Comparison of ENCODE assay signal across 46 mouse cellular contexts in the genomic region with DNA sequence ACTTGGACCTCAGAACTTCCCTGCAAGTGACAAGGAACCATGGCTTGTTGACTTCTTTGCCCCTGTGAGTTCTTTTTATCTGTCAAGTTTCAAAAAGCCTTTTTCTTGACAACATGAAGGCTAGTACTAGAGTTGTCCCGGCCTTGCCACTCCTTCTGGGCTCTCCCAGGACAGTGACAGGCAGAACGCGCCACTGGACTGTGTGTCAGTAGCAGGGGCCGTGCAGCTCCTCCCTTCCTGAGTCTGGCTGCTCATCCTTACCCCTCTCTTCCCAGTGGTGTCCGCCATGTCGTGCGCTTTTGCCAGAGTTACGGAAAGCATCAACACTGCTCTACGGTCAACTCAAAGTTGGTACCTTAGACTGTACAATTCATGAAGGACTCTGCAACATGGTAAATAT. TPM values are rescaled to one million over a fixed set of nuclear protein-coding genes. Genes with fewer than 3 reads are reported as not detected.
"Had no signal": no experiment of that assay in that cellular context is flagged by ENCODE, and none has a peak within 500 bp of the region (broad histone marks: within the 10 kb centered on the region; RNA-seq: fewer than 3 reads in every experiment).

No protein-coding gene starts in this region.

- H3K4me3 ChIP-seq: left cerebral cortex, adult 2 months; limb, embryonic 10.5 days; limb, embryonic 12.5 days; limb, embryonic 13.5 days; limb, embryonic 15.5 days; liver, embryonic 12.5 days; liver, embryonic 13.5 days; liver, embryonic 15.5 days; lung, embryonic 15.5 days; megakaryocyte, embryonic 14.5 days; midbrain, embryonic 10.5 days; midbrain, embryonic 12.5 days; midbrain, embryonic 13.5 days; midbrain, embryonic 15.5 days; myocyte had no signal

- H3K9me3 ChIP-seq: limb, embryonic 10.5 days; limb, embryonic 12.5 days; limb, embryonic 13.5 days; limb, embryonic 15.5 days; liver, embryonic 12.5 days; liver, embryonic 13.5 days; liver, embryonic 15.5 days; lung, embryonic 15.5 days; megakaryocyte, embryonic 14.5 days; midbrain, embryonic 10.5 days; midbrain, embryonic 12.5 days; midbrain, embryonic 13.5 days; midbrain, embryonic 15.5 days had no signal

- ATAC-seq: liver, embryonic 12.5 days; liver, postnatal 0 days; lung, postnatal 0 days; midbrain, embryonic 13.5 days; midbrain, embryonic 15.5 days; midbrain, embryonic 16.5 days had no signal

- DNase-seq: left cerebral cortex, postnatal 4 days; liver; liver, embryonic 13.5 days; liver, postnatal 0 days; lung, adult 18-20 months; lung, adult 2 months; lung, embryonic 14.5 days; lung, postnatal 10 days; lung, postnatal 14 days; lung, postnatal 36 days; lung, postnatal 4 days; midbrain, embryonic 14.5 days had no signal

- H3K27me3 ChIP-seq: limb, embryonic 12.5 days; limb, embryonic 13.5 days; limb, embryonic 15.5 days; liver, embryonic 12.5 days; liver, embryonic 13.5 days; liver, embryonic 15.5 days; lung, embryonic 15.5 days; megakaryocyte, embryonic 14.5 days; midbrain, embryonic 12.5 days; midbrain, embryonic 13.5 days; midbrain, embryonic 15.5 days had no signal

- H3K9ac ChIP-seq: limb, embryonic 12.5 days; limb, embryonic 13.5 days; limb, embryonic 15.5 days; liver, embryonic 12.5 days; liver, embryonic 13.5 days; liver, embryonic 14.5 days; liver, embryonic 15.5 days; liver, postnatal 0 days; lung, embryonic 14.5 days; lung, embryonic 15.5 days; midbrain, embryonic 12.5 days; midbrain, embryonic 13.5 days; midbrain, embryonic 15.5 days had no signal

- H3K4me1 ChIP-seq: limb, embryonic 10.5 days; limb, embryonic 12.5 days; limb, embryonic 13.5 days; limb, embryonic 15.5 days; liver, embryonic 12.5 days; liver, embryonic 13.5 days; liver, embryonic 15.5 days; lung, embryonic 15.5 days; midbrain, embryonic 10.5 days; midbrain, embryonic 12.5 days; midbrain, embryonic 13.5 days; midbrain, embryonic 15.5 days had no signal

- H3K4me2 ChIP-seq: limb, embryonic 12.5 days; limb, embryonic 13.5 days; limb, embryonic 15.5 days; liver, embryonic 11.5 days; liver, embryonic 12.5 days; liver, embryonic 13.5 days; liver, embryonic 15.5 days; lung, embryonic 14.5 days; lung, embryonic 15.5 days; midbrain, embryonic 12.5 days; midbrain, embryonic 13.5 days; midbrain, embryonic 15.5 days had no signal

- H3K27ac ChIP-seq: left cerebral cortex, adult 2 months; limb, embryonic 10.5 days; limb, embryonic 12.5 days; limb, embryonic 13.5 days; limb, embryonic 15.5 days; liver, embryonic 12.5 days; liver, embryonic 13.5 days; liver, embryonic 14.5 days; liver, embryonic 15.5 days; lung, embryonic 15.5 days; macrophage; midbrain, embryonic 10.5 days; midbrain, embryonic 12.5 days; midbrain, embryonic 13.5 days; midbrain, embryonic 15.5 days had no signal

RNA-seq across cellular contexts. Expression of a gene that starts 48.3 kb away (rescaled TPM):
- total RNA-seq: left cerebral cortex, adult 2 months; left cerebral cortex, adult 8-10 months; left cerebral cortex, postnatal 10 days; left cerebral cortex, postnatal 14 days; left cerebral cortex, postnatal 25 days; left cerebral cortex, postnatal 36 days; left cerebral cortex, postnatal 4 days; liver, adult 2 months; megakaryocyte progenitor cell, adult 5-6 weeks; megakaryocyte, adult 5-6 weeks; megakaryocyte-erythroid progenitor cell, adult 5-6 weeks; monocyte, adult 5-6 weeks had no signal
- polyA plus RNA-seq: limb, embryonic 10.5 days; limb, embryonic 11.5 days; limb, embryonic 12.5 days; limb, embryonic 13.5 days; limb, embryonic 14.5 days; limb, embryonic 15.5 days; liver, adult 2 months; liver, embryonic 11.5 days; liver, embryonic 12.5 days; liver, embryonic 13.5 days; liver, embryonic 14.5 days; liver, embryonic 15.5 days; liver, embryonic 16.5 days; liver, postnatal 0 days; lung, adult 2 months; lung, embryonic 14.5 days; lung, embryonic 15.5 days; lung, embryonic 16.5 days; lung, postnatal 0 days; macrophage; midbrain, embryonic 10.5 days; midbrain, embryonic 12.5 days; midbrain, embryonic 13.5 days; midbrain, embryonic 14.5 days; midbrain, embryonic 15.5 days; midbrain, embryonic 16.5 days; myocyte; neural tube, embryonic 11.5 days had no signal
